ENCODE assay signal across 8 mouse cellular contexts in genomic region chr19:58558352-58558751, GRCm38 (mm10). TPM values are rescaled to one million over a fixed set of nuclear protein-coding genes. Genes with fewer than 3 reads are reported as not detected.
DNase-seq lines count a peak whose midpoint lies in the region; ATAC-seq and TF ChIP-seq lines count a peak whose summit lies in the region.
"Had no signal": no experiment of that assay in that cellular context is flagged by ENCODE, and none has a peak within 500 bp of the region (broad histone marks: within the 10 kb centered on the region; RNA-seq: fewer than 3 reads in every experiment).

No protein-coding gene starts in this region.

- intact Hi-C loops in left cerebral cortex, postnatal 4 days (cut with DNase I), result loop anchor here (5.0 to 10.0 kb wide), 2 partner anchors 654 to 811 kb away; no protein-coding TSS in a partner anchor

- no peaks in the 10 kb centered on the region for H3K27me3 ChIP-seq in kidney, adult 2 months (replicated peaks; ENCODE audit: control insufficient read depth, insufficient read depth, low read length)
- no peaks in the 10 kb centered on the region for H3K27me3 ChIP-seq in kidney, embryonic 15.5 days
- H3K27me3 ChIP-seq in splenic B cell, adult 2 months (ENCODE audit: control insufficient read depth, insufficient read depth, low read length, poor library complexity, severe bottlenecking), result no peaks in the 10 kb centered on the region
- H3K27me3 ChIP-seq: lung, embryonic 15.5 days had no signal

- TF ChIP-seq CTCF in kidney, adult 2 months (conservative IDR thresholded peaks at IDR 0.05; ENCODE audit: insufficient read depth, insufficient read length, low read depth, low read length), result 0 out of 2 replicates have a peak, but pooled peaks have one; percentile 22

- H3K4me3 ChIP-seq in kidney, adult 2 months (ENCODE audit: insufficient read depth, low read depth, low read length), result no peak overlapping the region
- no peak overlapping the region for H3K4me3 ChIP-seq in kidney, embryonic 15.5 days (replicated peaks)
- H3K4me3 ChIP-seq: lung, embryonic 15.5 days had no signal

- no peak for TF ChIP-seq POLR2A in kidney, adult 2 months (IDR thresholded peaks at IDR 0.05; ENCODE audit: low read depth, low read length)

- no peak overlapping the region for H3K4me2 ChIP-seq in kidney, embryonic 15.5 days
- H3K4me2 ChIP-seq: lung, embryonic 15.5 days had no signal

- ATAC-seq in kidney, embryonic 15.5 days (replicated peaks; ENCODE audit: low FRiP score), result no peak

- H3K4me1 ChIP-seq in kidney, adult 2 months (ENCODE audit: control insufficient read depth, insufficient read depth, low read length), result no peaks in the 10 kb centered on the region
- no peaks in the 10 kb centered on the region for H3K4me1 ChIP-seq in kidney, embryonic 15.5 days
- H3K4me1 ChIP-seq: lung, embryonic 15.5 days had no signal

- peak; percentile 42 for DNase-seq in kidney, adult 2 months
- DNase-seq in ES-CJ7 (ENCODE audit: low read depth, low spot score) (peak; percentile 56), ZHBTc4 (ENCODE audit: low read depth, low spot score) (peak; percentile 58)
- peak; percentile 70 for DNase-seq in forelimb bud, embryonic 11.5 days (ENCODE audit: low read depth, low spot score)
- peak; percentile 26 for DNase-seq in left cerebral cortex, postnatal 4 days
- peak; percentile 48 for DNase-seq in splenic B cell, adult 2 months (ENCODE audit: low read depth, low spot score)

- 49% methylated on average over 5 of the region's 5 CpGs for WGBS in kidney, adult 2 months
- 53% methylated on average over 5 of the region's 5 CpGs for WGBS in kidney, embryonic 15.5 days

- H3K27ac ChIP-seq in kidney, adult 2 months (ENCODE audit: insufficient read depth, low read depth, low read length), result no peak overlapping the region
- no peak overlapping the region for H3K27ac ChIP-seq in kidney, embryonic 15.5 days
- H3K27ac ChIP-seq: lung, embryonic 15.5 days had no signal

- no peaks in the 10 kb centered on the region for H3K9me3 ChIP-seq in kidney, embryonic 15.5 days (replicated peaks)
- H3K9me3 ChIP-seq: lung, embryonic 15.5 days had no signal

- H3K36me3 ChIP-seq in kidney, adult 2 months (ENCODE audit: control insufficient read depth, insufficient read depth, low read length), result no peaks in the 10 kb centered on the region
- H3K36me3 ChIP-seq in kidney, embryonic 15.5 days, result no peaks in the 10 kb centered on the region
- H3K36me3 ChIP-seq in splenic B cell, adult 2 months (ENCODE audit: control insufficient read depth, insufficient read depth, low read length, poor library complexity, severe bottlenecking), result no peaks in the 10 kb centered on the region
- H3K36me3 ChIP-seq: lung, embryonic 15.5 days had no signal

- no peak overlapping the region for H3K9ac ChIP-seq in kidney, embryonic 15.5 days
- H3K9ac ChIP-seq: lung, embryonic 15.5 days had no signal

RNA-seq across cellular contexts. Expression of gene Ccdc172, which starts 46.6 kb away (rescaled TPM):
- not detected in 2 replicates for polyA plus RNA-seq in kidney, adult 2 months (2012; rRNA removed)
- not detected in 2 replicates for polyA plus RNA-seq in kidney, embryonic 15.5 days (2015; fragmentation: Nextera tagmentation; extraction: Ambion mirVana)
- total RNA-seq in left cerebral cortex, postnatal 4 days (2021), result not detected
- polyA plus RNA-seq: lung, embryonic 15.5 days had no signal
